Comparison of ENCODE assay signal across 17 mouse cellular contexts in genomic region chr1:135183448-135183847, GRCm38 (mm10). TPM values are rescaled to one million over a fixed set of nuclear protein-coding genes. Genes with fewer than 3 reads are reported as not detected.
A peak's percentile ranks its signal among the peaks of the same experiment; 100 is the strongest.
DNase-seq lines count a peak whose midpoint lies in the region; ATAC-seq and TF ChIP-seq lines count a peak whose summit lies in the region.
"Had no signal": no experiment of that assay in that cellular context is flagged by ENCODE, and none has a peak within 500 bp of the region (broad histone marks: within the 10 kb centered on the region; RNA-seq: fewer than 3 reads in every experiment).

No protein-coding gene starts in this region.

- no peaks in the 10 kb centered on the region for H3K9me3 ChIP-seq in forebrain, embryonic 10.5 days
- H3K9me3 ChIP-seq in forebrain, embryonic 15.5 days = no peaks in the 10 kb centered on the region
- no peaks in the 10 kb centered on the region for H3K9me3 ChIP-seq in lung, embryonic 16.5 days (ENCODE audit: control insufficient read depth, low read length)
- H3K9me3 ChIP-seq: embryonic facial prominence, embryonic 13.5 days had no signal

- H3K4me3 ChIP-seq in forebrain, embryonic 10.5 days = no peak overlapping the region
- no peak overlapping the region for H3K4me3 ChIP-seq in forebrain, embryonic 15.5 days
- H3K4me3 ChIP-seq in lung, embryonic 16.5 days (ENCODE audit: low read length) = no peak overlapping the region
- H3K4me3 ChIP-seq in left cerebral cortex, adult 2 months = no peak overlapping the region
- H3K4me3 ChIP-seq: embryonic facial prominence, embryonic 13.5 days had no signal

- WGBS in forebrain, embryonic 10.5 days = 83% methylated on average over 3 of the region's 4 CpGs
- WGBS in forebrain, embryonic 15.5 days = 84% methylated on average over 4 of the region's 4 CpGs
- 58% methylated on average over 4 of the region's 4 CpGs for WGBS in lung, embryonic 16.5 days

- H3K36me3 ChIP-seq in forebrain, embryonic 10.5 days (replicated peaks) = no peaks in the 10 kb centered on the region
- no peaks in the 10 kb centered on the region for H3K36me3 ChIP-seq in forebrain, embryonic 15.5 days
- H3K36me3 ChIP-seq in lung, embryonic 16.5 days (ENCODE audit: control insufficient read depth, insufficient read depth, low read length) = no peaks in the 10 kb centered on the region
- H3K36me3 ChIP-seq: embryonic facial prominence, embryonic 13.5 days had no signal

- H3K4me2 ChIP-seq in forebrain, embryonic 15.5 days (replicated peaks) = no peak overlapping the region
- H3K4me2 ChIP-seq in lung, embryonic 16.5 days (ENCODE audit: low read depth, low read length) = no peak overlapping the region
- H3K4me2 ChIP-seq: embryonic facial prominence, embryonic 13.5 days had no signal

- peak overlapping the region; percentile 30; the same call in 1 of the 2 replicates for H3K27ac ChIP-seq in forebrain, embryonic 10.5 days
- no peak overlapping the region for H3K27ac ChIP-seq in forebrain, embryonic 15.5 days (replicated peaks)
- no peak overlapping the region for H3K27ac ChIP-seq in lung, embryonic 16.5 days (ENCODE audit: low read length)
- no peak overlapping the region for H3K27ac ChIP-seq in left cerebral cortex, adult 2 months
- H3K27ac ChIP-seq: embryonic facial prominence, embryonic 13.5 days; macrophage had no signal

- intact Hi-C loops in left cerebral cortex, adult 2 months (cut with DNase I) = no loop called here

- peaks cover 19% of the 10 kb centered on the region for H3K27me3 ChIP-seq in forebrain, embryonic 10.5 days (ENCODE audit: poor library complexity, severe bottlenecking)
- H3K27me3 ChIP-seq in forebrain, embryonic 15.5 days = no peaks in the 10 kb centered on the region
- no peaks in the 10 kb centered on the region for H3K27me3 ChIP-seq in lung, embryonic 16.5 days (ENCODE audit: control insufficient read depth, insufficient read depth, low read depth, low read length)

- TF ChIP-seq CTCF in left cerebral cortex, adult 2 months (IDR thresholded peaks at IDR 0.05) = no peak

- ATAC-seq in forebrain, embryonic 15.5 days (replicated peaks) = no peak
- peak; percentile 26 for ATAC-seq in lung, embryonic 16.5 days (ENCODE audit: low read depth)
- ATAC-seq: forebrain, postnatal 0 days had no signal

- no peak for DNase-seq in forebrain, embryonic 10.5 days (ENCODE audit: extremely low spot score, low spot score)
- DNase-seq in urinary bladder, adult 2 months (ENCODE audit: low spot score) = peak; percentile 43
- DNase-seq in urinary bladder, postnatal 4 days (ENCODE audit: low spot score in 2 of 2) = no peak
- no peak for DNase-seq in embryo, embryonic 10.5 days (ENCODE audit: low spot score)
- no peak for DNase-seq in left cerebral cortex, adult 2 months (ENCODE audit: extremely low spot score in 1 of 2, low spot score in 2 of 2)
- DNase-seq in heart, adult 11 months = no peak
- DNase-seq: cerebellum, adult 2 months; forebrain, postnatal 0 days; heart, adult 18-20 months; spleen, adult 18-20 months; thymus, postnatal 14 days had no signal

- peaks cover 22% of the 10 kb centered on the region for H3K4me1 ChIP-seq in forebrain, embryonic 10.5 days
- 0 out of 2 replicates have a peak, but pooled peaks cover 8% of the 10 kb centered on the region for H3K4me1 ChIP-seq in forebrain, embryonic 15.5 days
- H3K4me1 ChIP-seq in lung, embryonic 16.5 days (replicated peaks; ENCODE audit: control insufficient read depth, insufficient read depth, low read length) = no peaks in the 10 kb centered on the region

- H3K9ac ChIP-seq in forebrain, embryonic 15.5 days (replicated peaks) = no peak overlapping the region
- no peak overlapping the region for H3K9ac ChIP-seq in lung, embryonic 16.5 days (ENCODE audit: low read length)
- H3K9ac ChIP-seq: embryonic facial prominence, embryonic 13.5 days; forebrain, postnatal 0 days had no signal

RNA-seq across cellular contexts. Expression of gene Gpr37l1, which starts 16.0 kb away (rescaled TPM):
- polyA plus RNA-seq in forebrain, embryonic 10.5 days (2016; fragmentation: Nextera tagmentation; extraction: Ambion mirVana) = not detected in 2 replicates
- 0.31 and 0.33 TPM in 2 replicates for polyA plus RNA-seq in forebrain, embryonic 15.5 days (2015; fragmentation: Nextera tagmentation; extraction: Ambion mirVana)
- 6.8 and 7.3 TPM in 2 replicates for polyA plus RNA-seq in urinary bladder, adult 2 months (2012; rRNA removed)
- polyA plus RNA-seq in lung, embryonic 16.5 days (2015; fragmentation: Nextera tagmentation; extraction: Ambion mirVana) = not detected in 2 replicates
- 100 to 1,000 TPM; 168 to 183 TPM for total RNA-seq in left cerebral cortex, adult 2 months (2021)
- total RNA-seq: hematopoietic stem cell, adult 5-6 weeks; monocyte, adult 5-6 weeks had no signal
- polyA plus RNA-seq: embryonic facial prominence, embryonic 13.5 days; macrophage had no signal

RNA-seq across cellular contexts. Expression of gene Arl8a, which starts 36.8 kb away (rescaled TPM):
- polyA plus RNA-seq in forebrain, embryonic 10.5 days (2016; fragmentation: Nextera tagmentation; extraction: Ambion mirVana) = 37.6 and 39.2 TPM in 2 replicates
- 301 and 307 TPM in 2 replicates for polyA plus RNA-seq in forebrain, embryonic 15.5 days (2015; fragmentation: Nextera tagmentation; extraction: Ambion mirVana)
- polyA plus RNA-seq in urinary bladder, adult 2 months (2012; rRNA removed) = 115 and 118 TPM in 2 replicates
- polyA plus RNA-seq in lung, embryonic 16.5 days (2015; fragmentation: Nextera tagmentation; extraction: Ambion mirVana) = 37.4 and 42.9 TPM in 2 replicates
- total RNA-seq in left cerebral cortex, adult 2 months (2021) = 100 to 1,000 TPM; 262 to 263 TPM

RNA-seq across cellular contexts. Expression of gene Ptpn7, which starts 50.9 kb away (rescaled TPM):
- 1.9 and 2.3 TPM in 2 replicates for polyA plus RNA-seq in forebrain, embryonic 10.5 days (2016; fragmentation: Nextera tagmentation; extraction: Ambion mirVana)
- polyA plus RNA-seq in forebrain, embryonic 15.5 days (2015; fragmentation: Nextera tagmentation; extraction: Ambion mirVana) = 0.23 and 0.24 TPM in 2 replicates
- 2.6 and 2.7 TPM in 2 replicates for polyA plus RNA-seq in urinary bladder, adult 2 months (2012; rRNA removed)
- 4.4 and 6.1 TPM in 2 replicates for polyA plus RNA-seq in lung, embryonic 16.5 days (2015; fragmentation: Nextera tagmentation; extraction: Ambion mirVana)
- total RNA-seq in left cerebral cortex, adult 2 months (2021) = under 1 TPM; 0.09 to 0.37 TPM
